Mouse (Mus musculus) midbrain, embryonic 13.5 days (tissue): Measurements from ENCODE around the gene 1700001C19Rik. TPM values are rescaled to one million over a fixed set of nuclear protein-coding genes. Genes with fewer than 3 reads are reported as not detected.

Source experiments
- polyA plus RNA-seq: library from polyadenylated mRNA; unstranded; fragments of >200 nt; fragmentation: Nextera tagmentation; extraction: Ambion mirVana; gene quantifications from 2 replicates; pipeline ENCODE4 v1.2.1, GENCODE M21; 2015

Gene 1700001C19Rik
- polyA plus RNA-seq, 1 experiment from 2014 or later: 0.62 TPM

Other genes starting within 250 kb of the 1700001C19Rik start
- 76.8 and 81.0 TPM in 2 replicates for gene Mrps10, start 68.5 kb downstream of the 1700001C19Rik start, polyA plus RNA-seq
- gene Guca1b, start 52.0 kb downstream of the 1700001C19Rik start, polyA plus RNA-seq: 0.48 and 0.93 TPM in 2 replicates
- 0.19 and 0.31 TPM in 2 replicates for gene Guca1a, start 36.8 kb downstream of the 1700001C19Rik start, polyA plus RNA-seq
- 0.26 and 0.30 TPM in 2 replicates for gene AI661453, start 761 bp downstream of the 1700001C19Rik start, polyA plus RNA-seq
- 24.6 and 27.3 TPM in 2 replicates for gene Taf8, start 64.9 kb upstream of the 1700001C19Rik start, polyA plus RNA-seq
- 60.4 and 71.4 TPM in 2 replicates for gene Ccnd3, start 67.7 kb upstream of the 1700001C19Rik start, polyA plus RNA-seq
- 31.9 and 32.4 TPM in 2 replicates for gene Bysl, start 174.1 kb upstream of the 1700001C19Rik start, polyA plus RNA-seq
- 43.8 and 44.3 TPM in 2 replicates for gene Med20, start 174.2 kb upstream of the 1700001C19Rik start, polyA plus RNA-seq
- gene Gm20517, start 174.2 kb upstream of the 1700001C19Rik start, polyA plus RNA-seq: 2.4 and 3.7 TPM in 2 replicates
- 10.0 and 10.8 TPM in 2 replicates for gene Usp49, start 193.3 kb upstream of the 1700001C19Rik start, polyA plus RNA-seq